Mouse (Mus musculus): ENCODE measurements around the gene Scgb2b27.
"Not testable (repeated sequence)": the region's sequence is repeated elsewhere in the genome, so short reads cannot be mapped to it uniquely, and the experiment has no call there.

Scgb2b27 gene

DNA sequence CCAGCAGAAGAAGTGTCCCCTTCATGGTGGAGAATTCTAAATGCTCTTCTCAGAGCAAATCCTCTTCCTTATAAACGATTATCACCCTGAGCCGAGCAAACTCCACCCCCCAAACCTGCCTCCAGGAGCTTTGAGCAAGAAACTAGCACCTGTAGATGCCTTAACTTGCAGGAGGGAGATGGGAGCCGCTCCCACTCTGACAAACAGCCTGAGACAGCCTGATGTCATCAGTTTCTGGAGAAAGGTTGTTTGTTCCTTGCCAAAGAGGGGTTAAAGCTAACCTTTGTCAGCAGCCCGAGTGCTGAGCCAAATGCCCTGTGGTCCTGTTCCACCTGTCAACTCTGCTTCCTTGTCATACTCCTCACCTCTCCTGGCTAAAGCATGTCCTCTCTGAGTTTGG lies at the start of gene Scgb2b27:
TSS of gene Scgb2b27 (minus strand) at position 101 of the 400 bp plus-strand sequence.
- in situ Hi-C loops (cut with MboI; ENCODE audit: unreplicated experiment in 2 of 2), result no loop called here

- in situ Hi-C loops (cut with MboI; ENCODE audit: unreplicated experiment in 2 of 2), result not testable (repeated sequence)
Observed at GRCm38 (mm10) chr7:34036076-34036815, 22.5 kb upstream of the Scgb2b27 start.

DNA sequence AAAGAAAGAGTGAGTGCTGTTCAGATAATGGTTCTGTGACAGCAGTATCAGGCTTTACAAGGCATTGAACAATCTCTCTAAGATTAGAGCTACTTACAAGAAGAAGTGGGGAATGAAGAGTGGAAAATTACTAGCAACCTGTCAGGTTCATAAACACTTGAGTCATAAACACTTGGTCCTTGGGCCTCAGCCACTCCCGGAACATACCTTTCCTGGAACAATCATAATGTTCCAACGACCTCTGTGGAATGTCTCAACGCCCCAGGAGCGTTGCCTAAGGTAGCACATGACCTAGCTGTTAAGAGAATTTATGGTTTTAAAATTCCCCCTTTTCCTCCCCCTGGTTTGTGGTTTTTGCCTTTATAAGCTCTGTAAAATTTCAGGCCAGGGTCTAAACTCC lies 20.8 kb upstream of the Scgb2b27 start:
- in situ Hi-C loops (cut with MboI; ENCODE audit: unreplicated experiment in 2 of 2), result not testable (repeated sequence)

DNA sequence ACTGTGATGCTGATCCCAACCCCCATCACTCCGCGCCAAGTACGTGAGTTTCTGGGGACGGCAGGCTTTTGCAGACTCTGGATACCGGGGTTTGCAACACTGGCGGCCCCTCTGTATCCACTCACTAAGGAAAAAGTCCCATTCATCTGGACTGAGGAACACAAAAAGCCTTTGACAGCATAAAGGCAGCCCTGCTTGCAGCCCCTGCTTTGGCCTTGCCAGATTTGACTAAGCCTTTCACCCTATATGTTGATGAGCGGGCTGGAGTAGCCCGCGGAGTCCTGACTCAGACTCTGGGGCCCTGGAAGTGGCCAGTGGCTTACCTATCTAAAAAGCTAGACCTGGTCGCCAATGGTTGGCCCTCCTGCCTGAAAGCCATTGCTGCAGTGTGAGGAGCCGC lies 16.3 kb upstream of the Scgb2b27 start:
- in situ Hi-C loops (cut with MboI; ENCODE audit: unreplicated experiment in 2 of 2), result no loop called here

GRCm38 (mm10) chr7:34027202-34027601 lies 13.5 kb upstream of the Scgb2b27 start:
- in situ Hi-C loops (cut with MboI; ENCODE audit: unreplicated experiment in 2 of 2), result not testable (repeated sequence)

DNA sequence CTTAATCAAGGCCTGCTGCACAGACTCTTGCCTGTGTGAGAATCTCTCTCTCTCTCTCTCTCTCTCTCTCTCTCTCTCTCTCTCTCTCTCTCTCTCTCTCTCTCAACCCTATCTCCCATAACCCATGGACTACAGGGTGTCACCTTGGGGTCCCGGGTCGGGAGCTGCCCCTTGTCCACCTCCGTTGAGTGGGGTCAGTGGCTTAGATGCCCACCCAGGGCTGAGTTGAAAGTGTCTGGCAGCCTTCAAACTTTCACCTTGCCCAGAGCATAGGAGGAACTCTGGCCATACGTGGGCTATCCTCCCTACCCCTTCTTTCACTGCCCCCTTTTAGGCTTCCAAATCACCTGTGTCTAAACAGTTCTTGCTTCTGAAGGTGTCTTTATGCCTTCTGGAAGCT lies 11.9 kb upstream of the Scgb2b27 start:
- in situ Hi-C loops (cut with MboI; ENCODE audit: unreplicated experiment in 2 of 2), result no loop called here

DNA sequence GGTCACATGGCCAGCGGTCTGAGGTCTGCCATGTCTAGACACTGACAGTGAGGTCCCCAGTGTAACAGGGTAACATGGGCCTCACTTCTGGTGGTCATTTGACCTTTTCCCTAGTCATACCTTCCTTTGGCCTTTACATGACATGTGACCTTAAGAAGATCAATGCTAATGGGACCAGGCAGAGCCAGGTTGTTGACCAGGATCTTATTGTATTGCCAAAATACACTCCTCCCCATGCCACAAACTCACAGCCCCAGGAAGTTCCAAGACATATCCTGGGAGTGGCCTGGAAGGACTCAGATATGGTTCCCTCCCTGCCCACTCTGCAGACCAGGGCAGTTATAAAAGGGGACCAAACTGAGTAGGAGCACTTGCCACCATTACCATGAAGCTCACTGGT lies 7.4 kb upstream of the Scgb2b27 start, which contains the start of gene Scgb1b27:
TSS of gene Scgb1b27 (plus strand) at position 301 of the 400 bp plus-strand sequence.
- in situ Hi-C loops (cut with MboI; ENCODE audit: unreplicated experiment in 2 of 2), result not testable (repeated sequence)

- in situ Hi-C loops (cut with MboI; ENCODE audit: unreplicated experiment in 2 of 2), result loop anchor here in 1 of 2 experiments (10.0 kb wide), 1 partner anchor 213 kb away; the partner anchor contains the start of gene Pdcd2l
Observed at GRCm38 (mm10) chr7:33982281-33982680, 31.5 kb downstream of the Scgb2b27 start.

All from v-Abl transformed pro-B cells (cell line).